Mouse (Mus musculus) hindbrain, embryonic 14.5 days (tissue): ENCODE results near the gene Pafah1b1. TPM values are rescaled to one million over a fixed set of nuclear protein-coding genes. Genes with fewer than 3 reads are reported as not detected.

ENCODE experiments used
- ATAC-seq: fragments of 200-750 bp; cut with Nextera tagmentation; 2 replicates; pipeline ENCODE4 v1.8.0; 2017; ENCODE audit warnings: moderate number of reproducible peaks, mild to moderate bottlenecking, moderate TSS enrichment, moderate library complexity; ENCODE audit not compliant: low FRiP score
- DNase-seq: peaks from one replicate; pipeline ENCODE4 v3.0.0-alpha.2; 2015; ENCODE audit warnings: low spot score
- H3K27ac ChIP-seq: fragments of 300-500 bp; sonication (generic); 2 replicates; pipeline ENCODE4 v1.5.1; 2014; ENCODE audit warnings: mild to moderate bottlenecking, moderate library complexity
- H3K27me3 ChIP-seq: fragments of 300-500 bp; sonication (generic); 2 replicates; pipeline ENCODE4 v1.6.1; 2014; ENCODE audit warnings: mild to moderate bottlenecking, low read length, mixed read lengths; ENCODE audit not compliant: control insufficient read depth, insufficient read depth
- H3K36me3 ChIP-seq: fragments of 300-500 bp; sonication (generic); replicated peaks from 2 replicates; pipeline ENCODE4 v1.6.1; 2014; ENCODE audit not compliant: control insufficient read depth, insufficient read depth
- H3K4me1 ChIP-seq: fragments of 300-500 bp; sonication (generic); replicated peaks from 2 replicates; pipeline ENCODE4 v1.6.1; 2014; ENCODE audit warnings: antibody characterized with exemption, low read length, mixed read lengths; ENCODE audit not compliant: control insufficient read depth, insufficient read depth
- H3K4me2 ChIP-seq: fragments of 300-500 bp; sonication (generic); replicated peaks from 2 replicates; pipeline ENCODE4 v1.6.1; 2014; ENCODE audit warnings: mild to moderate bottlenecking, moderate library complexity
- H3K4me3 ChIP-seq: fragments of 300-500 bp; sonication (generic); replicated peaks from 2 replicates; pipeline ENCODE4 v1.5.1; 2014; ENCODE audit warnings: mild to moderate bottlenecking, low read length
- H3K9ac ChIP-seq: fragments of 300-500 bp; sonication (generic); 2 replicates; pipeline ENCODE4 v1.6.1; 2014
- H3K9me3 ChIP-seq: fragments of 300-500 bp; sonication (generic); 2 replicates; pipeline ENCODE4 v1.6.1; 2016; ENCODE audit warnings: low read length; ENCODE audit not compliant: control insufficient read depth
- WGBS: fragments of 180-500 bp; shearing (Covaris S2); extraction: QIAGEN DNeasy Blood & Tissue Kit; methylation state at CpG from one replicate; pipeline ENCODE4 v1.1.7; 2014; 5-methylcytosine and 5-hydroxymethylcytosine counted together
- polyA plus RNA-seq: library from polyadenylated mRNA; unstranded; fragments of >200 nt; fragmentation: Nextera tagmentation; extraction: Ambion mirVana; gene quantifications from 2 replicates; pipeline ENCODE4 v1.2.1, GENCODE M21; 2014

The Pafah1b1 gene
- 110 and 111 TPM in 2 replicates for polyA plus RNA-seq

DNA sequence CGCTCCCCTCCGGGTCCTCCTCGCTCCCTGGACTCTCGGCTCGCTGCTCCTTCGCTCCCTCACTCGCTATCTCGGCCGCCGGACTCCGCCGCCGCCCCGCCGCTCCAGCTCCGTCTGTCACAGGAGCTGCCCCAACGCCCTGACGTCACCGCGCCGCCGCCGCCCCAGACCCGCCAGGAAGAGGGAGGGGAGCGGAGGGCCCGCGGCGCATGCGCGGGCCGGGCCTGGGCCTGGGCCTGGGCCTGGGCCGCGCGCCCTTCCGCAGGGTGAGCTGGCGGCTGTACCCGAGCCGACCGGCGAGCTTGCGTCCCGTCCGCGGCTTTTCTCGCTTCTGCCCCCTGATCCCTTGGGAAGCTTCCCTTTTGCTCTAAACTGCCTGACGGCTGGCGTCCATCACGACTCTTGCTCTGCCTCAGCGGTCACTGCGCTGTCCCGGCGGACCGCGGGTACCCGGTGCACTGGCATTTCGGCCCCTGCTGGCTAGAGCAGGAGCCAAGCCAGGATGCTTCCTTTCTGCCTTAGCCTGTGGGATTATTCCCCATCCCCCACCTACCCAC, at the start of gene Pafah1b1:
Gene Pafah1b1 (minus strand): TSS at position 436 of the 557 bp plus-strand sequence.
- Histone ChIP-seq H3K4me1 (peaks cover 24% of the 10 kb centered on the region), H3K9ac (peak within 1 kb of the TSS; percentile 90), H3K27ac (peak within 1 kb of the TSS; percentile 99), H3K36me3 (no peaks in the 10 kb centered on the region), H3K4me3 (peak within 1 kb of the TSS; percentile 77), H3K27me3 (no peaks in the 10 kb centered on the region), H3K9me3 (no peaks in the 10 kb centered on the region), H3K4me2 (peak within 1 kb of the TSS; percentile 94)
- WGBS: under 1% methylated on average over 36 of the region's 56 CpGs
- DNase-seq: peak; percentile 97
- peak; percentile 95 for ATAC-seq

DNA sequence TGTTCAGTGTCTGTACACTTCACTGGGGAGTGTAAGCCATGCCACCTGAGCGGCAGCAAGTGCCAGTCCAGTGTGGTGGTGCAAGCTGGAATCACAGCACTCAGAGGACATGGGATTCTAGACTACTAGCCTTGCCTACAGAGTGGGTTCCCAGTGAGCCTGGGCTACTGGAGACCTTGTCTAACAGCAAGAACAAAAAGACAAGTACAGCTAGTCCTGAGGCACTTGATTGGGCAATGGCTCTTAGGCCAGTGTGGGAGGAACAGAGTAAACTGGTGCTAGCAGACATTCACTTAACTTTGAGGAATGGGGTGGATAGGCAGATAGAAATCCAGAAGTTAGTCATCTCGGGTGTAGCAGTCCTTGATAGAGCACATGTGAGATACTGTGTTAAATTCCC, 47.9 kb upstream of the Pafah1b1 start:
- peaks cover 11% of the 10 kb centered on the region for H3K4me1 ChIP-seq
- H3K4me2 ChIP-seq: no peak overlapping the region
- no peak for DNase-seq
- H3K27me3 ChIP-seq: no peaks in the 10 kb centered on the region
- H3K27ac ChIP-seq: no peak overlapping the region
- no peaks in the 10 kb centered on the region for H3K9me3 ChIP-seq
- ATAC-seq: no peak
- H3K9ac ChIP-seq: no peak overlapping the region
- H3K4me3 ChIP-seq: no peak overlapping the region
- 90% methylated on average over 2 of the region's 2 CpGs for WGBS
- H3K36me3 ChIP-seq: peaks cover 40% of the 10 kb centered on the region

DNA sequence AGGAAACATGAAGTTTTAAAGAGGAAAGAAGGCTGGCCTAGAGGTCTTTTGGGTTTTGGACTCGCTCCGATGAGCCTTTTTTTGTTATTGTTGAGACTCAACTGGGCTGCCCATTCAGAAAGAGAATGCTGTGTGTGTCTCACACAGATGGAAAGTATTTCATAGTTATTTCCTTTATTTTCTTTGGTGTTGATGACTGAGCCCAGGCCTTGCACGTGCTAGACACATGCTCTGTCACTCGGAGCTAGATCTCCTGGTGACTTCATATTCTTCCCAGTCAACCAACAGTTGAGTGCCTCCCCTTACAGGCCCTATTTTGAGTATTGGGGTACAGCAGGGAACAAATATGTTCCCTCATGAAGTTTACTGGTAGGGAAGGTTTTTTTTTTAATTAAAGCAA, 47.2 kb upstream of the Pafah1b1 start:
- Histone ChIP-seq H3K4me2 (peak overlapping the region; percentile 60), H3K9ac (0 out of 2 replicates have a peak overlapping the region, but pooled peaks have one; percentile 86), H3K27ac (no peak overlapping the region), H3K27me3 (no peaks in the 10 kb centered on the region), H3K4me1 (peaks cover 11% of the 10 kb centered on the region), H3K9me3 (no peaks in the 10 kb centered on the region), H3K36me3 (peaks cover 32% of the 10 kb centered on the region), H3K4me3 (peak overlapping the region; percentile 69)
- whole genome bisulfite sequencing: 70% methylated on average over 4 of the region's 4 CpGs
- DNase-seq: no peak
- no peak for ATAC-seq

- H3K4me1 ChIP-seq: peaks cover 11% of the 10 kb centered on the region
- 17% methylated on average over 8 of the region's 8 CpGs for WGBS
- ATAC-seq: 0 out of 2 replicates have a peak, but pooled peaks have one; percentile 3
- H3K4me3 ChIP-seq: peak overlapping the region; percentile 69
- H3K27ac ChIP-seq: peak overlapping the region; percentile 94
- H3K36me3 ChIP-seq: peaks cover 29% of the 10 kb centered on the region
- H3K4me2 ChIP-seq: peak overlapping the region; percentile 60
- H3K27me3 ChIP-seq: no peaks in the 10 kb centered on the region
- H3K9ac ChIP-seq: peak overlapping the region; percentile 86
- no peak for DNase-seq
- no peaks in the 10 kb centered on the region for H3K9me3 ChIP-seq
Measured at GRCm38 (mm10) chr11:74771234-74771633, 46.8 kb upstream of the Pafah1b1 start.

DNA sequence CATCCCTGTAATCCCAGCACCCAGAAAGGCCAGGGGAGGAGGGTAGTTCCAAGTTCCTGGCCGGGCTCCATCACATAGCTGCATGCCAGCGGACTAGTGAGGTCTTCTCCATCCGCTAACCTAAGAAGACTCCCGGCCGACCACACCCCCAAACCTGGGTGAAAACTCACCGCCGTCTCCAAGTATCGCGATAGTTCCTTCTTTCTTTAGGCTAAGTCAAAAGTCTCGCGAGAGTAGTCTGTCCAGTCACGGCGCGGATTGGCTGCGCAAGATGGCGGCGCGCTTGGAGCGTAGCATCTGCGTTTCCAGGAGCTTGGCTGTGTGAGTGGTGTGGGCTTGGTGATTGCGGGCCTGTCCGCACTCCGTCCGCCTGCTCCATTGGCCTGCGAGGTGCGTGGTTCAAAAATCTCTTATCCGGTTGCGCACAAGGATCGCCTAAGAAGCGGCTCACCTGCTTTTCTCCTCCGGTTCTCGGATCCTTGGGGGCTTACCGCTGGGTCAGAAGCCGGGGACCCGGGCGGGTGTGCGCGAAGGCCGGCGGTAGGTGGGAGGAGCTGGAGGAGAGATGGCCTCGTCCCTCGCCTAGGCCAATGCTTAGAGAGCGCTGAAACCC, 46.2 kb upstream of the Pafah1b1 start, which contains the start of gene Mettl16:
Gene Mettl16 (plus strand): TSS at position 236 of the 613 bp plus-strand sequence.
- H3K9me3 ChIP-seq: no peaks in the 10 kb centered on the region
- peak; percentile 97 for ATAC-seq
- WGBS: under 1% methylated on average over 43 of the region's 43 CpGs
- peak within 1 kb of the TSS; percentile 60 for H3K4me2 ChIP-seq
- H3K27me3 ChIP-seq: no peaks in the 10 kb centered on the region
- peaks cover 24% of the 10 kb centered on the region for H3K36me3 ChIP-seq
- H3K4me1 ChIP-seq: peaks cover 11% of the 10 kb centered on the region
- H3K27ac ChIP-seq: peak within 1 kb of the TSS; percentile 94
- peak within 1 kb of the TSS; percentile 86 for H3K9ac ChIP-seq
- DNase-seq: peak; percentile 99
- H3K4me3 ChIP-seq: peak within 1 kb of the TSS; percentile 69

- no peaks in the 10 kb centered on the region for H3K27me3 ChIP-seq
- H3K9me3 ChIP-seq: no peaks in the 10 kb centered on the region
- no peak for DNase-seq
- peaks cover 11% of the 10 kb centered on the region for H3K4me1 ChIP-seq
- peaks cover 17% of the 10 kb centered on the region for H3K36me3 ChIP-seq
- H3K27ac ChIP-seq: peak overlapping the region; percentile 94
- H3K9ac ChIP-seq: peak overlapping the region; percentile 86
- peak overlapping the region; percentile 60 for H3K4me2 ChIP-seq
- ATAC-seq: 0 out of 2 replicates have a peak, but pooled peaks have one; percentile 8
- H3K4me3 ChIP-seq: peak overlapping the region; percentile 69
- WGBS: 84% methylated on average over 9 of the region's 9 CpGs
Measured at GRCm38 (mm10) chr11:74770037-74770436, 45.6 kb upstream of the Pafah1b1 start.

DNA sequence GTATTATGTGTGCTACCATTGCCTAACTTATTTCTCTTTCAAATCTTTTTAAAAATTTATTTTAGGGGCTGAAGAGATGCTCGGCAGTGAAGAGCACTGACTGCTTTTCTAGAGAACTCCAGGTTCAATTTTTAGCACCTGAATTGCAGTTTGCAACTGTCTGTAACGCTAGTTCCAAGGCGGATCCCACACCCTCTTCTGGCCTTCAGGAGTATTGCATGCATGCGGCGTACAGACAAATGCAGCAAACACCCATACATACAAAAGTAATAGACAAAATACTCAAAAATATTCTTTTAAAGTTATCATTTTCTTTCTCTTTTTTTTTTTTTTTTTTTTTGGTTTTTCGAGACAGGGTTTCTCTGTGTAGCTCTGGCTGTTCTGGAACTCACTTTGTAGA, 43.6 kb upstream of the Pafah1b1 start:
- no peak for DNase-seq
- 38% methylated on average over 6 of the region's 6 CpGs for WGBS
- H3K9me3 ChIP-seq: no peaks in the 10 kb centered on the region

DNA sequence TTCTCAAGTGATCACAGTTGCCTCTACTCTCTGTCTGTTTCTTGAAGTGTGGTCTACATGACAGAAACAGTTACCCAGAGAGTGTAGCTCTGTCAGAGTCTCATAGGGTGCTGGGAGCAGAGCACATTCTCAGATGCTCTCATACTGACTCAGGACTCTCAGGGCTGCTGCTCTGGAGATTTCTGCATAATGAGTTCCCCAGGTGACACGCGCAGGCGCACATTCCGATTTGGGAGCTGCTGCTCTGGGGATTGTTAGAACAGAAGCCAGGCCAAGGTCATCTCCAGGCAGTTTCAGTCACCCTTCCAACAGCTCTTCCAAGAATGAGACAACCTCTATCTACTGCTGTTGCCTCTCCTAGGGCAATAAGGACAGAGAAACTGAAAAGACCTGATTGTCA, 43.0 kb upstream of the Pafah1b1 start:
- Histone ChIP-seq H3K9ac (no peak overlapping the region), H3K4me2 (no peak overlapping the region), H3K27ac (no peak overlapping the region), H3K36me3 (no peaks in the 10 kb centered on the region), H3K4me1 (peaks cover 11% of the 10 kb centered on the region), H3K9me3 (no peaks in the 10 kb centered on the region), H3K27me3 (no peaks in the 10 kb centered on the region), H3K4me3 (no peak overlapping the region)
- WGBS: 85% methylated on average over 4 of the region's 4 CpGs
- ATAC-seq (no peak), DNase-seq (no peak)

More for the DNA sequence above, 43.6 kb upstream of the Pafah1b1 start:
- no peak overlapping the region for H3K4me2 ChIP-seq
- no peaks in the 10 kb centered on the region for H3K27me3 ChIP-seq
- no peak overlapping the region for H3K27ac ChIP-seq
- no peak for ATAC-seq
- H3K9ac ChIP-seq: no peak overlapping the region
- H3K4me3 ChIP-seq: no peak overlapping the region
- H3K4me1 ChIP-seq: peaks cover 11% of the 10 kb centered on the region
- no peaks in the 10 kb centered on the region for H3K36me3 ChIP-seq

DNA sequence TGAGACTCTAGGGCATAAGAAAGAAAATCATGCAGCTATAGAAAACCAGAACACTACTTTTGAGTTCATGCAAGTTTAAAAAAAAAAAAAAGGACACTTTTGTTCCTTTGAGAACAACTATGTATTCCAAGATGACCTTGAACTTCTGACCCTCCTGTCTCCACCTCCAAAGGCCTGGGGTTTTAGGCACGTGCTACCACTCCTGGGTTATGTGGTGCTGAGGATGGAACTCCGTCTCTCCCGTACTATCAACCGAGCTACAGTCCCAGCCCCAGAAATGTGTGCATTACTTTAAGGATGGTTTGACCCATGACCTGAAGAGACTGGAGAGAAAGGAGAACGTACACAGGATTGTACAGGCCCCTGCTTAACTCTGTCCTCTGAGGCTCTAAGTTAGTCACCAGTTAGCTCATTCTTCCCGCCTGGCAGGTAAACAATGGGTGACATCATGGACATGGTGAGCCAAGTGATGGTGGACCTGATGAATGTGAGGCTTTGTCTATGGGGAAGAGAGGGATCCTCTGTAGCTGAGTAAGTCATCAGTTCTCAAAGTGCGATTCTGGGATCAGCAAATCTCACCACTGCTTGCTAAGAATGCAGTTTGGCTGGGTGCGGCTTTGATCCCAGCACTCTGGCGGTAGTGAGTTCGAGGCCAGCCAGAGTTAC, 39.6 kb upstream of the Pafah1b1 start:
- no peak for DNase-seq
- Histone ChIP-seq H3K36me3 (no peaks in the 10 kb centered on the region), H3K4me3 (no peak overlapping the region), H3K9ac (no peak overlapping the region), H3K27ac (no peak overlapping the region), H3K9me3 (no peaks in the 10 kb centered on the region), H3K27me3 (no peaks in the 10 kb centered on the region), H3K4me1 (no peaks in the 10 kb centered on the region), H3K4me2 (no peak overlapping the region)
- 77% methylated on average over 10 of the region's 10 CpGs for WGBS
- ATAC-seq: no peak
